Mouse (Mus musculus): ENCODE measurements around the gene Edem3. TPM values are rescaled to one million over a fixed set of nuclear protein-coding genes. Genes with fewer than 3 reads are reported as not detected.

Edem3 gene
- total and polyA plus RNA-seq, 2 experiments from 2014 or later, result 10.8 to 28.4 TPM

GRCm38 (mm10) chr1:151711062-151711461, 44.1 kb upstream of the Edem3 start:
- H3K27ac ChIP-seq, result no peak overlapping the region
- H3K4me2 ChIP-seq (ENCODE audit: low read depth, low read length), result no peak overlapping the region
- no peak for TF ChIP-seq CTCF (IDR thresholded peaks at IDR 0.05; ENCODE audit: low read depth)
- DNase-seq (ENCODE audit: low spot score), result no peak
- no peaks in the 10 kb centered on the region for H3K36me3 ChIP-seq (ENCODE audit: insufficient read depth, low read length)
- H3K9me3 ChIP-seq (ENCODE audit: low read length), result no peaks in the 10 kb centered on the region
- no peak for ATAC-seq
- WGBS, result 71% methylated on average over 7 of the region's 7 CpGs
- no peak overlapping the region for H3K9ac ChIP-seq (replicated peaks; ENCODE audit: low read length)
- H3K27me3 ChIP-seq (ENCODE audit: insufficient read depth, low read length), result no peaks in the 10 kb centered on the region
- H3K4me3 ChIP-seq (ENCODE audit: low read length), result no peak overlapping the region
- no peaks in the 10 kb centered on the region for H3K4me1 ChIP-seq (ENCODE audit: insufficient read depth, low read length)

DNA sequence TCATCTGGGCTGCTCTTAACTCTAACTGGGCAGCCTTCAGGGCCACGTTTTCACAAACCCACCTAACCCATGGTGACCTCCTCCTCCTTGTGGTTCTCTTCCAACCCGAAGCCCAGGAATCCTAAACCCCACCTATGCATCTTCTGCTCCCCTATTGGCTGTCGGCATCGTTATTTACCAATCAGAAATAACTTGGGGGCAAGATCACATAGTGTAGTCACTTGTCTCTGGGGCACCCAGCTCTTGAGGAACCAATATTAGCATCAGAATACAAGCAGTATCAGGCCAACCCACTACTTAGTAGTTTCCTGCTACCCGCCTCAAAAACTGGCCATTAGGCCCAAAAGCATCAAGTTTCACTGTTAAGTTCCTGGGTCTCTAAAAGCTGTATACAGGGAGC, 42.5 kb upstream of the Edem3 start:
- ATAC-seq, result no peak
- no peak overlapping the region for H3K4me2 ChIP-seq (ENCODE audit: low read depth, low read length)
- no peak overlapping the region for H3K9ac ChIP-seq (replicated peaks; ENCODE audit: low read length)
- TF ChIP-seq CTCF (IDR thresholded peaks at IDR 0.05; ENCODE audit: low read depth), result no peak
- H3K27me3 ChIP-seq (ENCODE audit: insufficient read depth, low read length), result no peaks in the 10 kb centered on the region
- WGBS, result 44% methylated on average over 5 of the region's 5 CpGs
- no peak overlapping the region for H3K27ac ChIP-seq
- H3K9me3 ChIP-seq (ENCODE audit: low read length), result no peaks in the 10 kb centered on the region
- H3K4me1 ChIP-seq (ENCODE audit: insufficient read depth, low read length), result no peaks in the 10 kb centered on the region
- H3K4me3 ChIP-seq (ENCODE audit: low read length), result no peak overlapping the region
- no peaks in the 10 kb centered on the region for H3K36me3 ChIP-seq (ENCODE audit: insufficient read depth, low read length)
- DNase-seq (ENCODE audit: low spot score), result no peak

GRCm38 (mm10) chr1:151713622-151714021, 41.5 kb upstream of the Edem3 start:
- no peak for TF ChIP-seq CTCF (IDR thresholded peaks at IDR 0.05; ENCODE audit: low read depth)
- H3K9ac ChIP-seq (replicated peaks; ENCODE audit: low read length), result no peak overlapping the region
- H3K4me3 ChIP-seq (ENCODE audit: low read length), result no peak overlapping the region
- ATAC-seq (no peak), DNase-seq (ENCODE audit: low spot score) (no peak)
- H3K4me1 ChIP-seq (ENCODE audit: insufficient read depth, low read length), result no peaks in the 10 kb centered on the region
- no peaks in the 10 kb centered on the region for H3K9me3 ChIP-seq (ENCODE audit: low read length)
- no peaks in the 10 kb centered on the region for H3K27me3 ChIP-seq (ENCODE audit: insufficient read depth, low read length)
- no peak overlapping the region for H3K4me2 ChIP-seq (ENCODE audit: low read depth, low read length)
- no peak overlapping the region for H3K27ac ChIP-seq
- no peaks in the 10 kb centered on the region for H3K36me3 ChIP-seq (ENCODE audit: insufficient read depth, low read length)

- no peaks in the 10 kb centered on the region for H3K4me1 ChIP-seq (ENCODE audit: insufficient read depth, low read length)
- 66% methylated on average over 11 of the region's 11 CpGs for WGBS
- no peak overlapping the region for H3K4me3 ChIP-seq (ENCODE audit: low read length)
- peak; percentile 74 for TF ChIP-seq CTCF (IDR thresholded peaks at IDR 0.05; ENCODE audit: low read depth)
- ATAC-seq (peak; percentile 69), DNase-seq (ENCODE audit: low spot score) (peak; percentile 41)
- no peak overlapping the region for H3K4me2 ChIP-seq (ENCODE audit: low read depth, low read length)
- no peaks in the 10 kb centered on the region for H3K36me3 ChIP-seq (ENCODE audit: insufficient read depth, low read length)
- no peak overlapping the region for H3K9ac ChIP-seq (replicated peaks; ENCODE audit: low read length)
- H3K9me3 ChIP-seq (ENCODE audit: low read length), result no peaks in the 10 kb centered on the region
- no peak overlapping the region for H3K27ac ChIP-seq
- no peaks in the 10 kb centered on the region for H3K27me3 ChIP-seq (ENCODE audit: insufficient read depth, low read length)
Measured at GRCm38 (mm10) chr1:151716024-151716710, 39.0 kb upstream of the Edem3 start.

GRCm38 (mm10) chr1:151717624-151718023, 37.5 kb upstream of the Edem3 start:
- Histone ChIP-seq H3K4me3 (ENCODE audit: low read length) (no peak overlapping the region), H3K36me3 (ENCODE audit: insufficient read depth, low read length) (no peaks in the 10 kb centered on the region), H3K27me3 (ENCODE audit: insufficient read depth, low read length) (no peaks in the 10 kb centered on the region), H3K9me3 (ENCODE audit: low read length) (no peaks in the 10 kb centered on the region), H3K4me1 (ENCODE audit: insufficient read depth, low read length) (no peaks in the 10 kb centered on the region), H3K9ac (replicated peaks; ENCODE audit: low read length) (no peak overlapping the region), H3K27ac (no peak overlapping the region), H3K4me2 (ENCODE audit: low read depth, low read length) (no peak overlapping the region)
- no peak for TF ChIP-seq CTCF (IDR thresholded peaks at IDR 0.05; ENCODE audit: low read depth)
- no peak for DNase-seq (ENCODE audit: low spot score)
- ATAC-seq, result no peak
- 92% methylated on average over 5 of the region's 5 CpGs for WGBS

DNA sequence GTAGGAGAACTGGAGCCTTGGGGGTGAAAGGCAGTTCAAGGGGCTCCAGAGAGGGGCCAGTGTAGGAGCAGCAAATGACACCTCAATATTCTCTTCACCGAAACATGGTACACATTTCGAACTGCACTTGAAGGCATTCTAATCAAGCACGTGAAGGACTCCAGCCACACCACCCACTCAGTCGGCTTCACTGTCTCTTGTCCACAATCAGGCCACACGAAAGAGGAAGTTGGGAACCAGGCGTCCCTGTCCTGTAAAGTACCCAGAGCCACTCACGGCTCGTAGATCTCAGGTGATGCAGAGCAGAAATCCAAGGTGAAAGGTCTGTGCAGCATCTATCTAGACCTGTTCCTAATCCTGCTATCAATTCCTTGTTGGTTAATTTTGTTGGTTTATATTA, 36.6 kb upstream of the Edem3 start:
- ATAC-seq (no peak), DNase-seq (ENCODE audit: low spot score) (no peak)
- H3K4me1 ChIP-seq (ENCODE audit: insufficient read depth, low read length), result no peaks in the 10 kb centered on the region
- no peak for TF ChIP-seq CTCF (IDR thresholded peaks at IDR 0.05; ENCODE audit: low read depth)
- H3K27me3 ChIP-seq (ENCODE audit: insufficient read depth, low read length), result no peaks in the 10 kb centered on the region
- no peaks in the 10 kb centered on the region for H3K36me3 ChIP-seq (ENCODE audit: insufficient read depth, low read length)
- H3K4me2 ChIP-seq (ENCODE audit: low read depth, low read length), result no peak overlapping the region
- no peak overlapping the region for H3K4me3 ChIP-seq (ENCODE audit: low read length)
- H3K9ac ChIP-seq (replicated peaks; ENCODE audit: low read length), result no peak overlapping the region
- no peak overlapping the region for H3K27ac ChIP-seq
- 87% methylated on average over 8 of the region's 8 CpGs for WGBS
- no peaks in the 10 kb centered on the region for H3K9me3 ChIP-seq (ENCODE audit: low read length)

GRCm38 (mm10) chr1:151719911-151720310, 35.3 kb upstream of the Edem3 start:
- no peak for TF ChIP-seq CTCF (IDR thresholded peaks at IDR 0.05; ENCODE audit: low read depth)
- H3K36me3 ChIP-seq (ENCODE audit: insufficient read depth, low read length), result no peaks in the 10 kb centered on the region
- no peak overlapping the region for H3K9ac ChIP-seq (replicated peaks; ENCODE audit: low read length)
- H3K4me2 ChIP-seq (ENCODE audit: low read depth, low read length), result no peak overlapping the region
- ATAC-seq (no peak), DNase-seq (ENCODE audit: low spot score) (no peak)
- H3K4me3 ChIP-seq (ENCODE audit: low read length), result no peak overlapping the region
- no peaks in the 10 kb centered on the region for H3K9me3 ChIP-seq (ENCODE audit: low read length)
- H3K27ac ChIP-seq, result no peak overlapping the region
- 77% methylated on average over 5 of the region's 5 CpGs for WGBS
- H3K27me3 ChIP-seq (ENCODE audit: insufficient read depth, low read length), result no peaks in the 10 kb centered on the region
- H3K4me1 ChIP-seq (ENCODE audit: insufficient read depth, low read length), result no peaks in the 10 kb centered on the region

Measured in hindbrain, postnatal 0 days (tissue).